Mouse (Mus musculus) forebrain, postnatal 0 days (tissue): ENCODE results near the gene Tmem102. TPM values are rescaled to one million over a fixed set of nuclear protein-coding genes. Genes with fewer than 3 reads are reported as not detected.

Experiments used
- ATAC-seq: fragments of 200-750 bp; cut with Nextera tagmentation; 2 replicates; pipeline ENCODE4 v1.8.0; 2017; ENCODE audit warnings: mild to moderate bottlenecking, moderate library complexity
- DNase-seq: peaks from one replicate; pipeline ENCODE4 v3.0.0-alpha.2; 2015
- H3K27ac ChIP-seq: fragments of 300-500 bp; sonication (generic); 2 replicates; pipeline ENCODE4 v1.5.1; 2014; ENCODE audit warnings: low read depth, mild to moderate bottlenecking, antibody characterized with exemption, low read length, moderate library complexity, mixed read lengths
- H3K27me3 ChIP-seq: fragments of 300-500 bp; sonication (generic); 2 replicates; pipeline ENCODE4 v1.6.1; 2014; ENCODE audit warnings: mild to moderate bottlenecking, low read length, mixed read lengths; ENCODE audit not compliant: insufficient read depth
- H3K36me3 ChIP-seq: fragments of 300-500 bp; sonication (generic); 2 replicates; pipeline ENCODE4 v1.6.1; 2014; ENCODE audit warnings: mild to moderate bottlenecking, moderate library complexity; ENCODE audit not compliant: insufficient read depth
- H3K4me1 ChIP-seq: fragments of 300-500 bp; sonication (generic); 2 replicates; pipeline ENCODE4 v1.6.1; 2014; ENCODE audit warnings: antibody characterized with exemption; ENCODE audit not compliant: insufficient read depth
- H3K4me2 ChIP-seq: fragments of 300-500 bp; sonication (generic); 2 replicates; pipeline ENCODE4 v1.6.1; 2014; ENCODE audit warnings: low read depth, mild to moderate bottlenecking, moderate library complexity
- H3K4me3 ChIP-seq: fragments of 300-500 bp; sonication (generic); 2 replicates; pipeline ENCODE4 v1.5.1; 2014; ENCODE audit warnings: low read depth, low read length, mixed read lengths
- H3K9ac ChIP-seq: fragments of 300-500 bp; sonication (generic); 2 replicates; pipeline ENCODE4 v1.6.1; 2014; ENCODE audit warnings: mild to moderate bottlenecking
- H3K9me3 ChIP-seq: fragments of 300-500 bp; sonication (generic); 2 replicates; pipeline ENCODE4 v1.6.1; 2016; ENCODE audit warnings: low read length
- CTCF ChIP-seq: sonication (generic); IDR thresholded peaks from 2 replicates; pipeline ENCODE4 v1.5.1; 2016; ENCODE audit warnings: antibody characterized with exemption, control low read depth, low read depth
- WGBS: fragments of 180-500 bp; shearing (Covaris S2); extraction: QIAGEN DNeasy Blood & Tissue Kit; methylation state at CpG from one replicate; pipeline ENCODE4 v1.1.7; 2014; 5-methylcytosine and 5-hydroxymethylcytosine counted together
- polyA plus RNA-seq: library from polyadenylated mRNA; unstranded; fragments of >200 nt; fragmentation: Nextera tagmentation; extraction: Ambion mirVana; gene quantifications from 2 replicates; pipeline ENCODE4 v1.2.1, GENCODE M21; 2015
- total RNA-seq: library from RNA; depleted of rRNA; stranded (reverse); fragments of >200 nt; gene quantifications from 2 replicates; pipeline ENCODE4 v1.2.3, GENCODE M21; 2014

Gene Tmem102
- total and polyA plus RNA-seq, 2 experiments from 2014 or later: 0.76 to 1.2 TPM

DNA sequence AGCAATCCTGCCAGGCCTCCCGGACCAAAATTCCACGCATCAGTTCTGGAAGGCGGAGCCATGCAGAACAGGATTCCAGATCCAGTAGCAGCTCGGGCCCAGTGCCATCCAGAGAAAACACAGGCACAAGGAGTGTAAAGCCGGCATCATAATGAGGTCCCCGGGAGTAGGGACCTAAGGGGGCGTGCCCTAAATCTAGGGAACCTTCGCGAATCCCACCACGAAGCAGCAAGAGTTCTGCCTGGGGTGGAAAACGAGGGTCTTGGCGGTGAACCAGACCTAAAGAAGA, 828 bp downstream of the Tmem102 start:
- no peak for DNase-seq
- H3K27ac ChIP-seq: no peak overlapping the region
- peak overlapping the region; percentile 48; the same call in 1 of the 2 replicates for H3K4me3 ChIP-seq
- H3K9me3 ChIP-seq: no peaks in the 10 kb centered on the region
- peaks cover 18% of the 10 kb centered on the region; the same call in 1 of the 2 replicates for H3K4me1 ChIP-seq
- no peak for ATAC-seq
- no peak for TF ChIP-seq CTCF
- 5% methylated on average over 12 of the region's 12 CpGs for WGBS
- no peak overlapping the region for H3K4me2 ChIP-seq
- H3K27me3 ChIP-seq: peaks cover 22% of the 10 kb centered on the region
- H3K9ac ChIP-seq: no peak overlapping the region
- no peaks in the 10 kb centered on the region for H3K36me3 ChIP-seq

DNA sequence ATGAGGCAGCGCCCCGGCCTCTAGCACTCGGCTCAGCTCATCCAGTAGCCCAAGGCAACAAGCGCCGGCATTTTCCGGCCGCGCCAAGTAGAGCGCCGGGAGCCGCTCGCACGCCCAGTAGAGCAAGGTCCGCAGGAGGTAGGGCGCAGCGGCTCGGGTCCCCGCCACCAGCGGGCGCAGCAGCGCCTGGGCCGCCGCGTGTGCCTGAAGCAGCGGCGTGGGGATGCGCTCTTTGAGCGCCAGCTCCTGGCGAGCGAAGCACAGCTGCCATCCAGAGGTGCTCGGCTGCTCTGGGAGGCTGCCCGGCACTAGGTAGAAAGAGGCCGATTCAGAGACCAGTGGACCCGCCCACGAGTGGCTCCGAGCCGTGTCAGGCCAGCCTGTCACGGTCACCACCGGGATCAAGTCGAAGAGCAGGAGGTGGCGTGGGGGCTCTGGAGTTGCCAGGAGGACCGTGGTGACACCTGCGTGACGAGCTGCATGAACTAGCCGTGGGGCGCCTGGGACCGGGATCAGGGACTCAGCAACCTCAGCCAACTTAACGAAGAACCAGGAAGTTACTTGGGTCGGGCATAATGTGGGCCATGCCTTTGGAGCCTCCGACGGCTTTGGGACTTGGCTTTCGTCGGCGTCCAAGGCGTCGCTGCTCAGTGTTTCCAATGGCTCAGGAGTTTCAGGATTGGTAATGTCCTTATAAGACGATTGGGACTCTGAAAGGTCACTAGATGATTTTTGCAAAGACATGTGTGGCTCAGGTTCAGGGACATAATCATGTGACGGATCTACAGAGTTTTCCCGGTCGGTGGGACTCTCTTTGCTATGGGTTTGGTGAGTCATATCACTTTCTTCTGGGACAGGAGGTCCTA, 1.4 kb downstream of the Tmem102 start:
- Histone ChIP-seq H3K4me1 (peaks cover 21% of the 10 kb centered on the region; the same call in 1 of the 2 replicates), H3K27me3 (peaks cover 22% of the 10 kb centered on the region), H3K4me3 (peak overlapping the region; percentile 48), H3K9ac (peak overlapping the region; percentile 55), H3K4me2 (peak overlapping the region; percentile 97), H3K36me3 (no peaks in the 10 kb centered on the region), H3K9me3 (no peaks in the 10 kb centered on the region), H3K27ac (0 out of 2 replicates have a peak overlapping the region, but pooled peaks have one; percentile 21)
- ATAC-seq (peak; percentile 30), DNase-seq (peak; percentile 73)
- WGBS: 3% methylated on average over 60 of the region's 60 CpGs
- peak; percentile 79 for TF ChIP-seq CTCF

- ATAC-seq: no peak
- no peak for TF ChIP-seq CTCF
Measured at GRCm38 (mm10) chr11:69803328-69803727, 2.1 kb downstream of the Tmem102 start.

GRCm38 (mm10) chr11:69802648-69803105, 2.7 kb downstream of the Tmem102 start:
- H3K4me1 ChIP-seq: peaks cover 21% of the 10 kb centered on the region; the same call in 1 of the 2 replicates
- H3K27ac ChIP-seq: peak overlapping the region; percentile 78
- WGBS: 3% methylated on average over 31 of the region's 33 CpGs
- no peak for TF ChIP-seq CTCF
- peaks cover 22% of the 10 kb centered on the region for H3K27me3 ChIP-seq
- peak overlapping the region; percentile 69 for H3K9ac ChIP-seq
- ATAC-seq (peak; percentile 14), DNase-seq (peak; percentile 83)
- peak overlapping the region; percentile 48 for H3K4me3 ChIP-seq
- H3K36me3 ChIP-seq: peaks cover 4% of the 10 kb centered on the region; the same call in 1 of the 2 replicates
- H3K9me3 ChIP-seq: no peaks in the 10 kb centered on the region
- H3K4me2 ChIP-seq: peak overlapping the region; percentile 97

More at GRCm38 (mm10) chr11:69803328-69803727, 2.1 kb downstream of the Tmem102 start:
- H3K27me3 ChIP-seq: peaks cover 22% of the 10 kb centered on the region
- H3K4me1 ChIP-seq: peaks cover 21% of the 10 kb centered on the region; the same call in 1 of the 2 replicates
- peak overlapping the region; percentile 97 for H3K4me2 ChIP-seq
- H3K9me3 ChIP-seq: no peaks in the 10 kb centered on the region
- H3K36me3 ChIP-seq: no peaks in the 10 kb centered on the region
- peak overlapping the region; percentile 55 for H3K9ac ChIP-seq
- no peak for DNase-seq
- 2% methylated on average over 12 of the region's 12 CpGs for WGBS
- H3K27ac ChIP-seq: peak overlapping the region; percentile 78
- peak overlapping the region; percentile 48 for H3K4me3 ChIP-seq

- no peak for ATAC-seq
Measured at GRCm38 (mm10) chr11:69801379-69801977, 3.9 kb downstream of the Tmem102 start, which contains the start of gene Fgf11. Gene Fgf11 (minus strand): TSS chr11:69801857.

GRCm38 (mm10) chr11:69800392-69801197, 4.8 kb downstream of the Tmem102 start:
- no peak; the same call in 1 of the 2 replicates for TF ChIP-seq CTCF
- no peaks in the 10 kb centered on the region for H3K9me3 ChIP-seq
- ATAC-seq: peak; percentile 85
- H3K4me2 ChIP-seq: peak overlapping the region; percentile 97
- peak; percentile 95 for DNase-seq
- peaks cover 25% of the 10 kb centered on the region; the same call in 1 of the 2 replicates for H3K4me1 ChIP-seq
- H3K27me3 ChIP-seq: peaks cover 14% of the 10 kb centered on the region
- peak overlapping the region; percentile 83 for H3K9ac ChIP-seq
- H3K36me3 ChIP-seq: peaks cover 7% of the 10 kb centered on the region; the same call in 1 of the 2 replicates
- peak overlapping the region; percentile 48 for H3K4me3 ChIP-seq
- H3K27ac ChIP-seq: peak overlapping the region; percentile 96
- WGBS: under 1% methylated on average over 36 of the region's 36 CpGs

More at GRCm38 (mm10) chr11:69801379-69801977, 3.9 kb downstream of the Tmem102 start, which contains the start of gene Fgf11:
- Histone ChIP-seq H3K4me1 (peaks cover 21% of the 10 kb centered on the region; the same call in 1 of the 2 replicates), H3K9me3 (no peaks in the 10 kb centered on the region), H3K36me3 (peaks cover 7% of the 10 kb centered on the region; the same call in 1 of the 2 replicates), H3K27ac (peak within 1 kb of the TSS; percentile 96), H3K27me3 (peaks cover 21% of the 10 kb centered on the region), H3K4me3 (peak within 1 kb of the TSS; percentile 48), H3K9ac (peak within 1 kb of the TSS; percentile 83), H3K4me2 (peak within 1 kb of the TSS; percentile 97)
- TF ChIP-seq CTCF: no peak
- 2% methylated on average over 33 of the region's 33 CpGs for WGBS
- DNase-seq: no peak
